Mouse (Mus musculus): ENCODE data around the gene Tcp11l2.

- TF ChIP-seq CTCF (IDR thresholded peaks at IDR 0.05; ENCODE audit: control insufficient read depth, insufficient read depth, low read length): no peak
- no peak for TF ChIP-seq POLR2A (IDR thresholded peaks at IDR 0.05; ENCODE audit: borderline replicate concordance, control insufficient read depth, low read depth, low read length)
Observed at GRCm38 (mm10) chr10:84636656-84637055, 60.2 kb downstream of the Tcp11l2 start.

Data from bone marrow, adult 2 months (tissue).